Mouse (Mus musculus) MEL (cell line): ENCODE data around the gene Camk2b. TPM values are rescaled to one million over a fixed set of nuclear protein-coding genes. Genes with fewer than 3 reads are reported as not detected.

Experiments
- DNase-seq: peaks from one replicate; pipeline ENCODE4 v3.0.0; 2011; ENCODE audit warnings: low read depth, low spot score
- H3K27ac ChIP-seq: 2 replicates; pipeline ENCODE4 v1.5.1; 2012; ENCODE audit warnings: low read depth, mild to moderate bottlenecking, control low read depth, low read length, moderate library complexity; ENCODE audit not compliant: control insufficient read depth
- H3K27me3 ChIP-seq, 2 experiments: fragments of 150-350 bp in 1 of 2; sonication (generic) in 1 of 2; 2 replicates each; pipeline ENCODE4 v1.6.1; 2012; ENCODE audit warnings: low read length in 2 of 2, mild to moderate bottlenecking in 2 of 2, improper control_type of control experiment in 1 of 2, moderate library complexity in 1 of 2; ENCODE audit not compliant: insufficient read depth in 2 of 2, control insufficient read depth in 1 of 2
- H3K36me3 ChIP-seq, 2 experiments: 2 replicates each; pipeline ENCODE4 v1.6.1; 2012 to 2014; ENCODE audit warnings: low read length in 2 of 2, improper control_type of control experiment in 1 of 2, inconsistent platforms in 1 of 2, mild to moderate bottlenecking in 1 of 2; ENCODE audit not compliant: insufficient read depth in 2 of 2, control insufficient read depth in 1 of 2
- H3K4me1 ChIP-seq, 2 experiments: fragments of 150-350 bp in 1 of 2; sonication (generic) in 1 of 2; 2 replicates each; pipeline ENCODE4 v1.6.1; 2012; ENCODE audit warnings: low read length in 2 of 2, improper control_type of control experiment in 1 of 2, mild to moderate bottlenecking in 1 of 2; ENCODE audit not compliant: insufficient read depth in 2 of 2, control insufficient read depth in 1 of 2
- H3K4me3 ChIP-seq, 2 experiments: fragments of 150-350 bp in 1 of 2; sonication (generic) in 1 of 2; 2 replicates each; pipeline ENCODE4 v1.5.1; 2012; ENCODE audit warnings: low read depth in 2 of 2, low read length in 2 of 2, mild to moderate bottlenecking in 2 of 2, moderate library complexity in 2 of 2, control low read depth in 1 of 2, improper control_type of control experiment in 1 of 2; ENCODE audit not compliant: control insufficient read depth in 1 of 2, insufficient read depth in 1 of 2
- H3K79me2 ChIP-seq: 2 replicates; pipeline ENCODE4 v1.6.1; 2012; ENCODE audit warnings: mild to moderate bottlenecking, low read length, moderate library complexity; ENCODE audit not compliant: control insufficient read depth, poor library complexity, insufficient read depth
- H3K9ac ChIP-seq: 2 replicates; pipeline ENCODE4 v1.6.1; 2012; ENCODE audit warnings: low read depth, mild to moderate bottlenecking, control low read depth, low read length, moderate library complexity; ENCODE audit not compliant: control insufficient read depth, poor library complexity, severe bottlenecking
- H3K9me3 ChIP-seq: fragments of 150-350 bp; sonication (generic); replicated peaks from 2 replicates; pipeline ENCODE4 v1.6.1; 2012; ENCODE audit warnings: mild to moderate bottlenecking, low read length, improper control_type of control experiment, moderate library complexity; ENCODE audit not compliant: insufficient read depth
- BHLHE40 ChIP-seq: IDR thresholded peaks from 2 replicates; pipeline ENCODE4 v1.6.1; 2012; ENCODE audit warnings: low read depth, mild to moderate bottlenecking, inconsistent platforms, low read length, improper control_type of control experiment, borderline replicate concordance
- ELF1 ChIP-seq: IDR thresholded peaks from 2 replicates; pipeline ENCODE4 v1.6.1; 2014; ENCODE audit warnings: low read depth, mild to moderate bottlenecking, inconsistent platforms, low read length, improper control_type of control experiment, moderate library complexity
- MYC ChIP-seq: IDR thresholded peaks from 2 replicates; pipeline ENCODE4 v1.6.1; 2011; ENCODE audit warnings: low read depth, mild to moderate bottlenecking, low read length, improper control_type of control experiment, moderate library complexity
- POLR2A ChIP-seq, 2 experiments: IDR thresholded peaks; 2 replicates each; pipeline ENCODE4 v1.6.1; 2011 to 2012; ENCODE audit warnings: low read length in 2 of 2, mild to moderate bottlenecking in 2 of 2, control low read depth in 1 of 2, improper control_type of control experiment in 1 of 2, low read depth in 1 of 2, moderate library complexity in 1 of 2; ENCODE audit not compliant: control insufficient read depth in 1 of 2, insufficient read depth in 1 of 2, poor library complexity in 1 of 2
- POLR2AphosphoS2 ChIP-seq: IDR thresholded peaks from 2 replicates; pipeline ENCODE4 v1.6.1; 2011; ENCODE audit warnings: low read length, improper control_type of control experiment
- RAD21 ChIP-seq: IDR thresholded peaks from 2 replicates; pipeline ENCODE4 v1.6.1; 2011; ENCODE audit warnings: mild to moderate bottlenecking, low read depth, low read length, improper control_type of control experiment
- RCOR1 ChIP-seq: IDR thresholded peaks from 2 replicates; pipeline ENCODE4 v1.6.1; 2012; ENCODE audit warnings: low read depth, mild to moderate bottlenecking, inconsistent platforms, low read length, improper control_type of control experiment
- SMC3 ChIP-seq: IDR thresholded peaks from 2 replicates; pipeline ENCODE4 v1.6.1; 2011; ENCODE audit warnings: low read depth, low read length, improper control_type of control experiment
- TBP ChIP-seq: IDR thresholded peaks from 2 replicates; pipeline ENCODE4 v1.8.0; 2011; ENCODE audit warnings: low read depth, low read length, improper control_type of control experiment
- UBTF ChIP-seq: IDR thresholded peaks from 2 replicates; pipeline ENCODE4 v1.6.1; 2012; ENCODE audit warnings: low read depth, mild to moderate bottlenecking, inconsistent platforms, low read length, improper control_type of control experiment, moderate library complexity, borderline replicate concordance; ENCODE audit not compliant: insufficient read depth
- USF2 ChIP-seq, 2 experiments: IDR thresholded peaks; 2 replicates each; pipeline ENCODE4 v1.6.1; 2011 to 2012; ENCODE audit warnings: improper control_type of control experiment in 2 of 2, low read length in 2 of 2, borderline replicate concordance in 1 of 2, inconsistent platforms in 1 of 2, low read depth in 1 of 2, mild to moderate bottlenecking in 1 of 2; ENCODE audit not compliant: insufficient read depth in 1 of 2
- ZC3H11A ChIP-seq: IDR thresholded peaks from 2 replicates; pipeline ENCODE4 v1.6.1; 2012; ENCODE audit warnings: low read depth, mild to moderate bottlenecking, inconsistent platforms, low read length, improper control_type of control experiment
- ZNF384 ChIP-seq: IDR thresholded peaks from 2 replicates; pipeline ENCODE4 v1.6.1; 2012; ENCODE audit warnings: low read depth, mild to moderate bottlenecking, inconsistent platforms, low read length, improper control_type of control experiment
- polyA plus RNA-seq, 2 experiments: library from polyadenylated mRNA; stranded (reverse) in 1 of 2; unstranded in 1 of 2; fragments of >175 nt in 1 of 2; fragments of >200 nt in 1 of 2; gene quantifications; 2 replicates each; pipeline versions ENCODE4 v1.2.1 to v1.2.4; 2012; ENCODE audit warnings: low replicate concordance in 2 of 2, low read depth in 1 of 2; ENCODE audit not compliant: insufficient read length in 2 of 2, insufficient read depth in 1 of 2, missing spikeins in 1 of 2
- total RNA-seq: library from RNA; depleted of rRNA; stranded (reverse); fragments of 300-350 nt; gene quantifications from 2 replicates; pipeline ENCODE4 v1.2.3, GENCODE M21; 2012

Gene Camk2b
- total and polyA plus RNA-seq, 3 experiments: 0.04 TPM; not detected in 1

DNA sequence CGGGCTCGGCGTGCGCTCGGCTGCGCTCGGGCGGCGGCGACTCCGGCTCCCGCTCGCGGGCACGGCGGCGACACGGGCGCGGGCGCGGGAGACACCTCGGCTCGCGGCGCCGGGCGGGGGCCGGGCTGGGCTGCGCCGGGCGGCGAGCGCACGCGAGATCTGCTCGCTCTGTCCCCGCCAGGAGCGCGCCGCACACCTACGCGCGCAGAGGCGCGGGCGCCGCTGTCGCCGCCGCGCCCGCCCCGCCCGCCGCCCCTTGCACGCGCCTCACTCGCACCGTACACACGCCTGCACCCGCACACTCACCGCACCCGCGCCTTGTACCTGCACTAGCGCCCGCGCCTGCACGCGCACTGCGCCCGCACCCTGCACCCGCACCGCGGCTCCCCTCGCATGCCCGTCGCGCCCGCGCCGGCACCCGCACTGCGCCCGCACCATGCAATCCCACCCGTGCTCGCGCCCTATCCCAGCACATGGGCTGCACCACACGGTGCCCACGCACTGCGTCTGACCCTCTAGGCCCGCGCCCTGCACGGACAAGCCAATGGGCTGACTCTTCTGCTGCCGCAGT lies 526 bp downstream of the Camk2b start:
- Histone ChIP-seq H3K27me3 (no peaks in the 10 kb centered on the region), H3K4me1 (no peaks in the 10 kb centered on the region), H3K9me3 (no peaks in the 10 kb centered on the region), H3K9ac (no peak overlapping the region), H3K4me3 (no peak overlapping the region), H3K36me3 (no peaks in the 10 kb centered on the region), H3K27ac (no peak overlapping the region), H3K79me2 (no peaks in the 10 kb centered on the region)
- TF ChIP-seq ELF1: no peak
- no peak for TF ChIP-seq ZNF384
- TF ChIP-seq TBP: no peak
- TF ChIP-seq ZC3H11A: no peak
- TF ChIP-seq RAD21: no peak
- no peak for TF ChIP-seq MYC
- TF ChIP-seq BHLHE40: no peak
- TF ChIP-seq UBTF: no peak
- no peak for TF ChIP-seq RCOR1
- TF ChIP-seq USF2 (IDR thresholded peaks at IDR 0.05; ENCODE audit: borderline replicate concordance in 1 of 2, insufficient read depth in 1 of 2, low read depth in 1 of 2, low read length in 2 of 2): no peak
- TF ChIP-seq SMC3: no peak
- TF ChIP-seq POLR2A (IDR thresholded peaks at IDR 0.05; ENCODE audit: control insufficient read depth in 1 of 2, insufficient read depth in 1 of 2, low read depth in 1 of 2, low read length in 2 of 2, poor library complexity in 1 of 2): no peak
- no peak for TF ChIP-seq POLR2AphosphoS2
- no peak for DNase-seq

DNA sequence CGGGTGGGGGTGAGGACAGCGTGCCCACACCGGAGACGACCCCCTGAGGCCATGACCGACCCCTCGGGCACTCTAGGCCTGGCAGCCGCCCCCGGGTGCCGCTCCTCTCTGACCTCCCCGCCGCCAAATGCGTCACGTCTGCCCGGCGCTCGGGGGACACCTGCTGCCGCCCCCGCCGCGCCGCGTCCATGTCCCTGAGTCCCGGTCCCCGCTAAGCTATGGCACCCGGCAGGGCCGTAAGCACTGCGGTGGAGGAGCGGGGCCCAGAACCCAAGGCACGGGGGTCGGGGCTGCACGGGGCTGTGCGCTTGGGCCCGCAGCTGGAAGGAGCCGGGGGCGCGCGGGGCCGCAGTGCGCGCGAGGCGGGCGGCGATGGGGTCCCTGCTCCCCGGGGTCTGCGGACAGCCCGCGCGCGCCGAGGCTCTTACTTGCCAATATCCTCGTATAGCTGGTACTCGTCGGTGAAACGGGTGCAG lies 1.1 kb downstream of the Camk2b start:
- no peak overlapping the region for H3K9ac ChIP-seq
- no peaks in the 10 kb centered on the region for H3K4me1 ChIP-seq
- no peak for TF ChIP-seq RAD21
- peak in 1 of 2 experiments; percentile 47; a peak in 1 of 4 replicates for TF ChIP-seq POLR2A (IDR thresholded peaks at IDR 0.05; ENCODE audit: control insufficient read depth in 1 of 2, insufficient read depth in 1 of 2, low read depth in 1 of 2, low read length in 2 of 2, poor library complexity in 1 of 2)
- no peaks in the 10 kb centered on the region for H3K36me3 ChIP-seq
- H3K9me3 ChIP-seq: no peaks in the 10 kb centered on the region
- DNase-seq: no peak
- no peaks in the 10 kb centered on the region for H3K79me2 ChIP-seq
- H3K27me3 ChIP-seq: no peaks in the 10 kb centered on the region
- no peak overlapping the region for H3K4me3 ChIP-seq
- no peak overlapping the region for H3K27ac ChIP-seq
